Mouse (Mus musculus) ovary, adult 2 months (tissue): ENCODE measurements around the gene Ece2. TPM values are rescaled to one million over a fixed set of nuclear protein-coding genes. Genes with fewer than 3 reads are reported as not detected.

ENCODE experiments used
- polyA plus RNA-seq: library from polyadenylated mRNA; depleted of rRNA; stranded (reverse); fragments of >200 nt; gene quantifications from 2 replicates; pipeline ENCODE4 v1.2.3, GENCODE M21; 2012; rRNA removed

Gene Ece2
- 5.5 and 6.8 TPM in 2 replicates for polyA plus RNA-seq

DNA sequence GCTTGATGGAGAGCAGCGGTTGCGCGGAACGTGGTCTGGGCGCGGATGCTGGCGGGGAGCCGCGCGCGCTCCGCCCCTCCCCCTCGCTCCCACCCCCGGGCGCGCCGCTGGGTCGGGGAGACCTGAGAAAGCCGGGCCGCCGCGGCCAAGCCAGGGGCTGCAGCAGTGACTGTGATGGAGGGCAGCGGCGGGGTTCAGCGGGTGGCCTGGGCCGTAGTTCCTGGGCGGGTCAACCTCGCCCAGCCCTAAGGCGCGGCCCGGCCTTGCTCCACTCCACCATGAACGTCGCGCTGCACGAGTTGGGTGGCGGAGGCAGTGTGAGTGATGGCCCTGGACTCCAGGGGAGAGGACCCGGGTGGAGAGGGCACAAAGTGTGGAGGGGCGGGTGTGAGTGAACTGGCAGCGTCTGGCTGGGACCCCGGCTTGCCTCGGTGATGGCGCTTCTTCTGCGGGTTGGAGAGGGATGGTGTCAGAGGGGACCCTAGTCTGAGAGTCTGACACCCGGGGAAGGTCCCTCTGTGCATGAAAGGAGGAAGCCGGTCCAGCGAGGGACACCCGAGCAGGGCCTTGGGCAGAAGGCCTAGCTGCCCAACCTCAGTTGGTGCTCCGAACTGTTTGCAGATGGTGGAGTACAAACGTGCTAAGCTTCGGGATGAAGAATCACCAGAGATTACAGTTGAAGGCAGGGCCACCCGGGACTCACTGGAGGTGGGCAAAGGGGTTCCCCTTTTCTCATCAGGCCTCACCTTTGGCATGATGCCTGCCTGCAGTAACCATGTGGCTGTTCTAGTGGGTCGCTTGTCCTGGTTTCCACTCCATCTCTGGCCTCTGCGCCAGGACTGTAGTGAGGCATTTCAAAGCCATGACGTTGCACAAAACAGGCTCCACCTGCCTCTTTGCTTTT lies at the start of gene Ece2:
Gene Ece2 (plus strand): TSS at position 98 of the 904 bp plus-strand sequence.

DNA sequence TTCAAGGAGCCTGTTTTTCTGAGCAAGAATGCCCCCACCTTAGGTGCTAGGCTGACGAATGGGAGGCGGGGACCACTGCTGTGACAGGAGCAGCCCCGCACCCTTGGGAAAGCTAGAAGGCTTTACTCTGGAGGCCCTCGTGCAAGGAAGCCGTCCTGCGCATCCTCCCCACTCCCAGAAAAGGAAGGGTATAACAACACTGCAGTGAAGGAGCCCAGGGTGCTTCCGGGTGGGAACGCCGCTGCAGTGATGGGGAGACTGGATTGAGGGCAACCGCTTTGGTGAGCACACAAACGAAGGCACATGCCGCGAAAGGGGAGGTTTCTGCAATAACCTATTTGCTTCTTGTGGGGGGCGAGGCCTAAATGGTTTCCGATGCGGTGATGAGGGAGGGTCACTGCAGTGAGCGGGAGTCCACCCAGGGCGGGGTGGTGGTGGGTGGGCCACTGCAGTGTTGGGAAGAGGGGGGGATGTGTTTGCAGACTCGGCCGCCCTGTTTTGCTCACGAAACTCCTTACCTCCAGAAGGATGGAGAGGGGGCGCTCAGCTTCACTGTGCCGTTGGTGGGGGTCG lies 40.2 kb upstream of the Ece2 start, which contains the start of gene Vwa5b2:
Gene Vwa5b2 (plus strand): TSS at position 106 of the 573 bp plus-strand sequence.

DNA sequence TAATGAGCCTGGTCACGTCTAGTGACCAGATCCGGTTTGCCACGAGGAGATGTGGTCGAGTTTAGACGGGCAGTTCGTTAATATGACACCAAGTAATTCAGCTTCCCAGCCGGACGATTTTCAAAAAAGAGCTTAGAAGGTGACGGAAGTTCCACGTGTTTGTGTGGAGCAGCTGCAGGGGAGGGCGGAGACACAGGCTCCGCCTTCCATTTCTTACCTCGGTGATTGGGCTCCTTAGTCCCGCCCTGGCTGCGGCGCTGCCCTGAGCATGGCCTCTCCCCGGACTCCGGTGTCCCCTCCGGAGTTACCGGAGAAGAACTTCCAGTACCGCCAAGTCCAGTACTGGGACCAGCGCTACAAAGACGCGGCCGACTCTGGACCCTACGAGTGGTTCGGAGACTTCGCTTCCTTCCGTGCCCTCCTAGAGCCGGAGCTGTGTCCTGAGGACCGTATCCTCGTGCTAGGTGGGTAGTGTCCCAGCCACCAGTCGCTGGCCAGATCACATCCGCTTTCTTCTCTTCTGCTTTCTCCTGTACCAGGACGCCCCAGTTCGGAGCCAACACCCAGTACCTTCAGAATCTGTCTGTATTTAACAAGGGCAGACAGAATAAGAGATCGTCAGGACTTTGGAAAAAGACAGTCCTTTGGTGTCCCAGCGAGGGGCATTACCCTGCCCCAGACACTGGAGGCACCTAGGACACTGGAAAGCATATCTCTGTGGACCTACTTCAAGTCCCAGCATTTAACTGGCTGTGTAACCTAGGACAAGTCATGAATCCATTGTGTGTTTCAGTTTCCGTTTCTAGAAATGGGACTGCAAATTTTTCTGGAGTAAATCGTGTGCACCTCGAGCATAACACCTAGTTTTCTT lies 18.0 kb upstream of the Ece2 start, which contains the start of the genes Eef1akmt4, Gm49333 and Alg3:
Gene Eef1akmt4 (plus strand): TSS at position 237 of the 871 bp plus-strand sequence.
Gene Gm49333 (plus strand): TSS at position 254 of the 871 bp plus-strand sequence.
Gene Alg3 (minus strand): TSS at position 379 of the 871 bp plus-strand sequence.

DNA sequence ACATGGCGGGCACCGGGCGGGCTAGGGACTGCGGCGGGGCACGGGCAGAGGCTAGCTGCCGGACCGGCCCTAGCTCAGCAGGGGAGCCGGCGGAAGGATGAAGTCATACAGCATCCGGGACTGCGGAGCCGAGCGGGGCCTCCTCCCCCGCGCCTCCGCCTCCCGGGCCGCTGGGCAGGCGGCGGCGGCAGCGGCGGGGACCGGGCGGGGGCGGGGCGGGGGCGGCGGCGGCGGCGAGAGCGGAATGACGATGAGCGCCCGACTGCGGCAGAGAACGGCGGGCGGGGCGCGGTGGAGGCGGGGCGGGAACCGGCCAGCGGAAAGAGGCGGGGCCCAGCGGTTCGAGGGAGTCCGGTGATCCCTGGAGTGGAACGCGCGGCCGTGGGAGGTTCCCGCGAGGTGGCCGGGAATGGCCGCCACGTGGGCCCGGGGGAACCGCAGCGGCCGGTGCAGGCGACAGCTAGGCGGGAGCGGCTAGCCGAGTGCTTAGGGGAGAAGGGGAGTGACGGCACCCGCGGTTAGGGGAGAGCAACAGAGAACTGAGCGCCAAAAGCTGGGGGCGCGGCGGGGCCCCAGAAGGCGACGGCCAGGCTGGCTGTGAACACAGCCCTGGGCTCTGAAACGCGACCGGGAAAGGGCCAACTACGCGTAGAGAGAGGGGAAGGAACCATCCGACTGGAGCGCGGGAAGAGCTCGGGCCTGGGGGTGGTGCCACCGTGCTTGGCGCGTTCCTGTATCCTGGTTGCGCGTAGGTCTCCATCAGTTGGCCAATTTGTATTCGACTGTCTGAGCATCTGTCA lies 8.2 kb upstream of the Ece2 start, which contains the start of gene Camk2n2:
Gene Camk2n2 (minus strand): TSS at position 97 of the 800 bp plus-strand sequence.

DNA sequence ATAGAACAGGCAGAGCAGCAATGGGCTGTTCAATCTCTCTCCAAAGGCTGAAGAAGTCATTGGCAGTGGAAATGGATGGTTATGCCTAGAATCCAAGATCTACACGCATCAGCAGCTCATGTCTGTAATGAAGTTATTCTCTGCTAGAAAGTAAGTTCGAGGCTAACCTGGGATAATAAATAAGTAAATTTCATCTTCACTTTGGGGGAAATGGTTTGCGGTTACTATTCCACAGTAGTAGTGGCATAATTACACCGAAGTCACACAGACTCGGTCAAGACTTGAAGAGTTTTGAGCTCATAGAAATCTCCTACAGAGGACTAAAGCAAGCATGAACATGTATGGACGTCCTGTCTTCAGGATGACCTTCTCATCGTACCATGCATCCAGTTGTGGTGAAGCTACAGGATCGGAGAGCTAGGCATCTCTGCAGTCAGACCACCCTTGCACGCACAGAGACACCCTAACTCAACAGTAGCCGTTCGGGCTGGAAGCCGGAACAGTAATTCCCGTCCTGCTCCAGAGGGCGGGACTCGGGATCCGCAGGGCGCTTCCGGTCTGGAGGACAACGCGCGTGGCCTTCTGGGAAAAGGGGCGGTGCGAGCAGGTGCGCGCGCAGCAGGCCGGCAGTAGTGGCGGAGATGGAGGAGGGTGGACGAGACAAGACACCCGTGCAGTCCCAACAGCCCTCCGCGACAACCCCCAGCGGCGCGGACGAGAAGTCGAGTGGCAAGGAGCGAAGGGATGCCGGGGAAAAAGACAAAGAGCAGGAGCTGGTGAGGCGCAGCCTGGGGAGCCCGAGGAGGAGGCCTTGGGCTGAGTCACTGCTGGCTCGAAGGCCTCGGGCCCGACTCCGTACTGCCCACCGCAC lies 21.7 kb downstream of the Ece2 start, which contains the start of gene Psmd2:
Gene Psmd2 (plus strand): TSS at position 577 of the 871 bp plus-strand sequence.

DNA sequence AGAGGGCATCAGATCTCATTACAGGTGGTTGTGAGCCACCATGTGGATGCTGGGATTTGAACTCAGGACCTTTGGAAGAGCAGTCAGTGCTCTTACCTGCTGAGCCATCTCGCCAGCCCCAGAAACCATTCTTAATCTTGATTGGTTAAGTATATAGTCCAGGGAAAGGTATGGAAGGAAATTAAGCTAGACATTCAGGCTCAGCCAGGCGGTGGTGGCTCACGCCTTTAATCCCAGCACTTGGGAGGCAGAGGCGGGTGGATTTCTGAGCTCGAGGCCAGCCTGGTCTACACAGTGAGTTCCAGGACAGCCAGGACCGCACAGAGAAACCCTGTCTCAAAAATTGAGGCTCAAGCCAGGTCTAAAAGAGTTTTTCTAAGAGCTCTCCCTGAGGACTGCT lies 38.4 kb downstream of the Ece2 start, which contains the start of gene Eif4g1:
Gene Eif4g1 (plus strand): TSS at position 301 of the 400 bp plus-strand sequence.

DNA sequence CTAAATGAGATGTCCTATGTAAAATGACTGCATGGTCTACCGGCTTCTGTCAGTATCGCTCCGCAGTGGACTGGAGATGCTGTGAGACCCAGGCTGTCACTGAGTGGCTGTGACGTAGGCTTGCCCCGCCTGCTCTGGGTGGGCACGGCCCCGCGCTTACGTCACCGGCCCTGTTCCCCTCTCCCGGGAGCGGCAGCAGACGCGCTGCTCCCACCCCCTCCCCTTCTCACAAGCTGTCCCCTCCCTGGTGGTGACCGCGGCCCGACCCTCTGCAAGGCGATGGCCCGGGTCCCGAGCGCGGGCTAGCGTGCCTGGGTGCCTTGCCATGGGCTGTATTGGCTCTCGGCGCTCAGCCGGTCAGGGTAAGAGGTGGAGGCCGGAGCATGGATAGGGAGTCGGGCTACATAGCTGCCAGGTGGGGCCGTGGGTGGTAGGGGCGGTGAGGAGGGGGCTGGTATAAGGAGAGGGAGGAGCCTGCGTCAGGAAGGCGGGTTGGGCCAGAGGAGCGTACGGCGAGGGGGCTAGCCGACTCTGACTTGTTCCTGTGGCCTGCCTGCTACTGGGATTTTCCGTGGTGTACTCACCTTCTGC lies 63.6 kb downstream of the Ece2 start, which contains the start of gene Fam131a:
Gene Fam131a (plus strand): TSS at position 131 of the 591 bp plus-strand sequence.

Other genes with a start within 250 kb of the Ece2 start
- 149 and 152 TPM in 2 replicates for gene Abcc5, start 203.4 kb upstream of the Ece2 start, polyA plus RNA-seq
- gene Eif2b5, start 131.0 kb upstream of the Ece2 start, polyA plus RNA-seq = 29.4 and 34.5 TPM in 2 replicates
- 53.5 and 60.1 TPM in 2 replicates for gene Dvl3, start 112.8 kb upstream of the Ece2 start, polyA plus RNA-seq
- 383 and 503 TPM in 2 replicates for gene Ap2m1, start 94.3 kb upstream of the Ece2 start, polyA plus RNA-seq
- gene Abcf3, start 81.3 kb upstream of the Ece2 start, polyA plus RNA-seq = 33.8 and 35.0 TPM in 2 replicates
- gene Vwa5b2, start 40.4 kb upstream of the Ece2 start, polyA plus RNA-seq = 0.41 and 0.59 TPM in 2 replicates
- 19.3 and 23.5 TPM in 2 replicates for gene Eef1akmt4, start 18.2 kb upstream of the Ece2 start, polyA plus RNA-seq
- gene Gm49333, start 18.2 kb upstream of the Ece2 start, polyA plus RNA-seq = 0.20 TPM in 1 of 2 replicates, not detected in the other
- 31.9 and 32.5 TPM in 2 replicates for gene Alg3, start 18.1 kb upstream of the Ece2 start, polyA plus RNA-seq
- gene Camk2n2, start 8.5 kb upstream of the Ece2 start, polyA plus RNA-seq = 15.4 and 17.1 TPM in 2 replicates
- 81.6 and 103 TPM in 2 replicates for gene Psmd2, start 21.8 kb downstream of the Ece2 start, polyA plus RNA-seq
- gene Eif4g1, start 38.5 kb downstream of the Ece2 start, polyA plus RNA-seq = 470 and 635 TPM in 2 replicates
- 16.8 and 17.7 TPM in 2 replicates for gene Fam131a, start 63.4 kb downstream of the Ece2 start, polyA plus RNA-seq
- 17.1 and 20.2 TPM in 2 replicates for gene Polr2h, start 87.8 kb downstream of the Ece2 start, polyA plus RNA-seq
- 82.2 and 87.8 TPM in 2 replicates for gene Clcn2, start 87.9 kb downstream of the Ece2 start, polyA plus RNA-seq
- gene Chrd, start 103.3 kb downstream of the Ece2 start, polyA plus RNA-seq = 15.5 and 16.0 TPM in 2 replicates
- gene Thpo, start 104.7 kb downstream of the Ece2 start, polyA plus RNA-seq = 0.94 and 1.6 TPM in 2 replicates